Mouse (Mus musculus): ENCODE measurements around the gene Fbxl20. TPM values are rescaled to one million over a fixed set of nuclear protein-coding genes. Genes with fewer than 3 reads are reported as not detected.
"Not testable (repeated sequence)": the region's sequence is repeated elsewhere in the genome, so short reads cannot be mapped to it uniquely, and the experiment has no call there.

The Fbxl20 gene
- polyA plus RNA-seq (2015; fragmentation: Nextera tagmentation; extraction: Ambion mirVana), result 10.8 and 17.2 TPM in 2 replicates

DNA sequence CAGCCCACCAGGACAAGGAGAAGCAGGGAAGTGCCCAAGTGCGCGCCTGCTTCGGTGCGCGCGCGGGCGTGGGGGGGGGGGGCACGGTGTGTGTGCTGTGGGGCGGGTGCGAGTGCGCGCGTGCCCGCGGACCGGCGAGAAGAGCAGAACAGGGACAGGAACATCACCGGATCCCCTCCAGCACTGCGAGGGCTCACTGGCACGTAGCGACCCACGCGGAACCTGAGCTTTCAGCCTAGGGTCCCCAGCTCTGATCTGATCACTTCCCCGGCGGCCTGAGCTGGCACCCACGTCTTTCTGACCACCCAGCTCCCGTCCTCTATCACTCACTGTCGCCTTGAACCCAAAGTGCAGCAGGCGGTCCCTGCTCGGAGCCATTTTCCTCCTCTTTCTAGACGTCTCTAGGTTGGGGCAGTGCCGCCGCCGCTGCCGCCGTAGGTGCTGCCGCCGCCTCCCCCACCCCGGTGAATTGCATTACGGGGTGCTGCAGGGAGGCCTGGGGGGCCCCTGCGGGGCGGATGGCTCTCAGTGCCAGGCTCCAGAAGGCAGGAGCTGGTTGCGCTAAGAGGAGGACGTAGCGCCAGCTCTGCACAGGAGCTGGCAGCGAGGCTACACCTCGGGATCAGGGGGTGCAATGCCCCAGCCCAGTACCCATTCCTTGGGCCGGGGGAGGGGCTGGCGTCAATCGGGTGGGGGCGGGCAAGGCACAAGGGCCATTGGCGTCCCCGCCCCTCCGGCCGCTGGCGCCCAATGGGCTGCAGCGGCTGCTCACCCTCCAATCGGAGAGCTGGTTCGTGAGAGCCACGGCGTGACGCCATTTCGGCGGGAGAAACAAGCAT is at the start of gene Fbxl20:
TSS of gene Fbxl20 (minus strand) at position 618 of the 839 bp plus-strand sequence.
- ATAC-seq (ENCODE audit: extremely low read depth, insufficient number of reproducible peaks, low FRiP score, low TSS enrichment), result peak; percentile 76
- H3K36me3 ChIP-seq, result peaks cover 13% of the 10 kb centered on the region
- H3K9ac ChIP-seq, result peak within 1 kb of the TSS; percentile 94
- peaks cover 26% of the 10 kb centered on the region for H3K4me1 ChIP-seq
- H3K4me3 ChIP-seq, result peak within 1 kb of the TSS; percentile 86
- under 1% methylated on average over 60 of the region's 65 CpGs for WGBS
- peak within 1 kb of the TSS; percentile 96 for H3K4me2 ChIP-seq
- peak within 1 kb of the TSS; percentile 95 for H3K27ac ChIP-seq (replicated peaks)
- no peaks in the 10 kb centered on the region for H3K27me3 ChIP-seq (replicated peaks)
- H3K9me3 ChIP-seq, result no peaks in the 10 kb centered on the region

DNA sequence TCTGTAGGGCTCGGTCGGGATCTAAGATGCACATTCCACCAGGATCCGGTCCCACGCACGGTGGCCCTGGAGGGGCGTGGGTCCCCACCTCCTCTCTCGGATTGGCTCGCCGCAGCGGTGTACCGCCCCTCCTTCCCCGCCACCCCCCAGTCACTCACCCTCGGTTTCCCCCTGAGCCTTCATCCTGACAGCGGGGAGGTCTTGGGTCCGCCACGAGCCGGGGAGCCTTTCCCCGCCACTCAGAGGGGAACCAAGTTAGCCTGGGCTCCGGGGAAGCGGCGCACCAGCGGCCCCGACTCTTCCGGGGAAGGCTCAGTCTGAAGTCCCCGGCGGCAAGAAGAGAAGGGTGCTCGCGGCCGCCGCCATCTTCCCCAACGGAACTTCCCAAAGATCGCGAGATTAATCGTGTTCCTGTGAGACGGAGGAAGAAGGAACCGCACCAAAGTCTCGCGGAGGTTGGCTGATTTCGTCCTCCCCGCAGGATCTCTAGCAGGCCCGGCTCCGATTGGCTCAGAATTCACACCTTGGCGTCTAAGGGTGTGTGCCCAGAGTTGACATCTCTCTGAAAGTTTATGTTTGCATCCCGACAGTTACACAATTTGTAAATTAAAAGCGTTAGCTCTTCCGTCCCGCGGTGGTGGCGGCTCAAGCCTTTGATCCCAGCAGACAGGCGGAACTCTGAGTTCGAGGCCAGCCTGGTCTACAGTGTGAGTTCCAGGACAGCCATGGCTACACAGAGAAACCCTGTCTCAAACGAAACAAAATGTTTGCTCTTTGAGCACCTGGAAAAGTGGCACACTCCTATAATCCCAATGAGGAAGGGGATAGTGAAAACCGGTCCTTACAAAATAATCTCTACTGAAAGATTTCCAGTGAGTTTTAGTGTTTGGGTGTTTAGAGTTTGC is 43.0 kb upstream of the Fbxl20 start, which contains the start of gene Med1:
TSS of gene Med1 (minus strand) at position 393 of the 905 bp plus-strand sequence.
- under 1% methylated on average over 53 of the region's 53 CpGs for WGBS
- Histone ChIP-seq H3K9me3 (no peaks in the 10 kb centered on the region), H3K4me2 (peak within 1 kb of the TSS; percentile 91), H3K9ac (peak within 1 kb of the TSS; percentile 95), H3K4me1 (peaks cover 21% of the 10 kb centered on the region), H3K4me3 (peak within 1 kb of the TSS; percentile 92), H3K27ac (replicated peaks) (peak within 1 kb of the TSS; percentile 95), H3K36me3 (peaks cover 20% of the 10 kb centered on the region), H3K27me3 (replicated peaks) (0 out of 2 replicates have a peak, but pooled peaks cover 3% of the 10 kb centered on the region)
- ATAC-seq (ENCODE audit: extremely low read depth, insufficient number of reproducible peaks, low FRiP score, low TSS enrichment), result peak; percentile 85

DNA sequence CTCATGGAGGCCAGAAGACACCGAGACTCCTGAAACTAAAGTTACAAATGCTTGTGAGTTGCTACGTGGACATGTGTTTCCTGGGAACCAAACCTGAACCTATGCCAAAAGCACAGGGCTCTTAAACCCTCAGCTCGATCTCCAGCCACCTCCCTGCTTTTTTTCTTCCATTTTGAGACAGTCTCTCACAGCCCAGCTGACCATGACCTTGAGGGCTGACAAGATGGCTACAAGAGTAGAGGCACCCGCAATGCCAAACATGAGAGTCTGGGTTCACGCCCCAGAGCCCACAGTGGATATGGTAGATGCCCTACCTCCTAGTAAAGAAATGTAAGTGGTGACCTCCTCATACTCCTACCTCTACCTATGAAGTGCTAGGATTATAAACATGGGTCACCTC is 40.6 kb upstream of the Fbxl20 start:
- Histone ChIP-seq H3K4me1 (peaks cover 21% of the 10 kb centered on the region), H3K36me3 (peaks cover 41% of the 10 kb centered on the region), H3K27ac (replicated peaks) (no peak overlapping the region), H3K4me3 (no peak overlapping the region), H3K9me3 (no peaks in the 10 kb centered on the region), H3K9ac (no peak overlapping the region), H3K4me2 (no peak overlapping the region), H3K27me3 (replicated peaks) (no peaks in the 10 kb centered on the region)
- no peak for ATAC-seq (ENCODE audit: extremely low read depth, insufficient number of reproducible peaks, low FRiP score, low TSS enrichment)
- 77% methylated on average over 5 of the region's 5 CpGs for WGBS

GRCm38 (mm10) chr11:98187640-98188395 is 37.6 kb upstream of the Fbxl20 start:
- H3K9me3 ChIP-seq, result no peaks in the 10 kb centered on the region
- WGBS, result 88% methylated on average over 9 of the region's 9 CpGs
- H3K36me3 ChIP-seq, result peaks cover 71% of the 10 kb centered on the region
- H3K9ac ChIP-seq, result no peak overlapping the region
- H3K4me1 ChIP-seq, result peaks cover 16% of the 10 kb centered on the region
- H3K27me3 ChIP-seq (replicated peaks), result no peaks in the 10 kb centered on the region
- no peak for ATAC-seq (ENCODE audit: extremely low read depth, insufficient number of reproducible peaks, low FRiP score, low TSS enrichment)
- H3K4me3 ChIP-seq, result no peak overlapping the region
- H3K27ac ChIP-seq (replicated peaks), result no peak overlapping the region
- H3K4me2 ChIP-seq, result no peak overlapping the region

GRCm38 (mm10) chr11:98182149-98182548 is 31.9 kb upstream of the Fbxl20 start:
- not testable (repeated sequence) for H3K9ac ChIP-seq; ATAC-seq (ENCODE audit: extremely low read depth, insufficient number of reproducible peaks, low FRiP score, low TSS enrichment); H3K4me3 ChIP-seq; H3K27ac ChIP-seq (replicated peaks); H3K27me3 ChIP-seq (replicated peaks); H3K4me2 ChIP-seq; H3K9me3 ChIP-seq; H3K4me1 ChIP-seq
- peaks cover 93% of the 10 kb centered on the region for H3K36me3 ChIP-seq
- 92% methylated on average over 3 of the region's 3 CpGs for WGBS

DNA sequence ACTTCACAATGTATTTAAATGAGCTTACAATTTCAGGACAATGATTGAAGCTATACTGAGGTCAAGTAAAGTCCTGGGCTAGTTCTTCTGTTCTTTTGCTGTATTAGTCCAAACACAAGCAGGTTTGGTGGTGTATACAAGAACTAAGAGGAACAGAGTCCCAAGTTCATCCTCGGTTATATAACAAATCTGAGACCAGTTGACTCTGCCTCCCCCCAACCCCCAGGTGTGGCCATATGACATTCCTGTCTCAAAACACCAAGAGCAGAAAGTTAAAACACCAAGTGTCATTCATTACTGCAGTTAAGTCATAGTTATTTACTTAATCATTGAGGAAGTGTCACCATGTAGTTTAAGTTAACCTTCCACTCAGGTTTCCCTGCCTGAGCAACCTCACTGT is 18.2 kb upstream of the Fbxl20 start:
- WGBS, result 79% methylated on average over 1 of the region's 1 CpGs
- no peak overlapping the region for H3K9ac ChIP-seq
- peaks cover 94% of the 10 kb centered on the region for H3K36me3 ChIP-seq

GRCm38 (mm10) chr11:98155094-98155493 is 4.9 kb upstream of the Fbxl20 start:
- Histone ChIP-seq H3K4me1 (peaks cover 3% of the 10 kb centered on the region; the same call in 1 of the 2 replicates), H3K27ac (replicated peaks) (no peak overlapping the region), H3K4me3 (no peak overlapping the region), H3K9ac (no peak overlapping the region), H3K9me3 (no peaks in the 10 kb centered on the region), H3K27me3 (replicated peaks) (no peaks in the 10 kb centered on the region), H3K36me3 (peaks cover 62% of the 10 kb centered on the region), H3K4me2 (no peak overlapping the region)
- 60% methylated on average over 6 of the region's 6 CpGs for WGBS
- no peak for ATAC-seq (ENCODE audit: extremely low read depth, insufficient number of reproducible peaks, low FRiP score, low TSS enrichment)

More for the DNA sequence above, 18.2 kb upstream of the Fbxl20 start:
- Histone ChIP-seq H3K4me3 (no peak overlapping the region), H3K4me1 (no peaks in the 10 kb centered on the region), H3K4me2 (no peak overlapping the region), H3K27me3 (replicated peaks) (no peaks in the 10 kb centered on the region), H3K27ac (replicated peaks) (no peak overlapping the region), H3K9me3 (no peaks in the 10 kb centered on the region)
- ATAC-seq (ENCODE audit: extremely low read depth, insufficient number of reproducible peaks, low FRiP score, low TSS enrichment), result no peak

GRCm38 (mm10) chr11:98150625-98151156 is 488 bp upstream of the Fbxl20 start:
- Histone ChIP-seq H3K4me3 (peak overlapping the region; percentile 86), H3K27ac (replicated peaks) (no peak overlapping the region), H3K9ac (no peak overlapping the region), H3K9me3 (no peaks in the 10 kb centered on the region), H3K36me3 (peaks cover 19% of the 10 kb centered on the region), H3K27me3 (replicated peaks) (no peaks in the 10 kb centered on the region), H3K4me1 (peaks cover 26% of the 10 kb centered on the region), H3K4me2 (peak overlapping the region; percentile 96)
- 8% methylated on average over 10 of the region's 10 CpGs for WGBS
- no peak for ATAC-seq (ENCODE audit: extremely low read depth, insufficient number of reproducible peaks, low FRiP score, low TSS enrichment)

DNA sequence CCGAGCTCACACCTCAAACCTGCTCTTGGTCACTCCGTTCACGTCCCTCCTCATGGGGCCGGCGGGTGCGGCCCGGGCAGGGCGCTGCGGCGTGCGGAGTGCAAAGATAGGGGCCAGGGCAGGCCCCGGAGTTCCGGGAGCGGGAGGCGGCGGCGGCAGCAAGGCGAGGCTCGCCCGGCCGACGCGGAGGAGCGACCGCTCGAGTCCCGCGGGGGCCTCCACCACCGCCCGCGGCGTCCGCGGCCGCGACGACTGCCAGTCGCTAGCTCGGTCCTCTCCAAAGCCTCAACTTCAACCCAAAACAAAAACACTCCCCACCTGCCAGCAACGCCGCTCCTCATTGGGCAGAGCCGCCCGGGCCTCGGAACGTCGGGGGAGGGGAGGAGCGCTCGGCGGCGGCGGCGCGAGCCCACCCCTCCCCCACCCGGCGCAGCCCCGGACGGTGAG is 876 bp downstream of the Fbxl20 start:
- H3K36me3 ChIP-seq, result peaks cover 7% of the 10 kb centered on the region; the same call in 1 of the 2 replicates
- H3K4me2 ChIP-seq, result peak overlapping the region; percentile 96
- peak overlapping the region; percentile 94 for H3K9ac ChIP-seq
- WGBS, result 1% methylated on average over 37 of the region's 57 CpGs
- ATAC-seq (ENCODE audit: extremely low read depth, insufficient number of reproducible peaks, low FRiP score, low TSS enrichment), result peak; percentile 80
- peaks cover 26% of the 10 kb centered on the region for H3K4me1 ChIP-seq
- H3K27ac ChIP-seq (replicated peaks), result peak overlapping the region; percentile 95
- no peaks in the 10 kb centered on the region for H3K27me3 ChIP-seq (replicated peaks)
- peak overlapping the region; percentile 86 for H3K4me3 ChIP-seq
- H3K9me3 ChIP-seq, result no peaks in the 10 kb centered on the region

DNA sequence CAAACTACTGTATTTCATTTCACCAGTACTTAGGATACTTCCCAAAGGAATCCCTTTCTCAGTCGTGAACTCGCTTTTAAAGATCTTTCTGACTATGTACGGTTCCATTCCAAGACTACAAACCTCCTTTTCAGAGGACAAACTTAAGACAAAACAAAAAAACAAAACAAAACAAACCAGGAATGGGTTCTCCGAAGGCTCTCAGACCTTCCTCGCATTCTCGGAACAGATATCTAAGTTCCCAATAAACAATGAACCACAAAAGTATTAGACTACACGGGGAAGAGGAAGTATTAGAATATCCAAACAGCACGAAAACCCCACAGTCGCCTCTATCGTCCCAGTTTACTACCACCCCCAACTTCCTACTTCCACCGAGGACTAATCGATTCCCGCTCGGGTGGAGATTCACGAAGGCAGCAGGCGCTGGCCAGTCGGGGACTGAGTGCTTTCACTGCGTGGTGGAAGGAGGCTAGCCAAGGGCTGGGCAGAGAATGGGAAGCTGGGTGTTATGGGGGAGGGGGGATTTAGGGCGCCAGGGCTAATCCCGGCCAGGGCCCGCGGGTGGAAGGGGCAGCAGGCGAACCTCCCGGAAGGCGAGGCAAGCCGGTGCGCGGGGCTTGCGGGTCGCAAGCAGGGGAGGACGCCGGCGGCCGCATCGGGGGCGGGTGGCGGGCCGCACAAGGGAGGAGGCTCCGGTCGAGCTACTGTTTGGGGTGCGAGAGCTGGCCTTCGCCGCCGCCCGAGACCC is 1.5 kb downstream of the Fbxl20 start:
- H3K27ac ChIP-seq (replicated peaks), result peak overlapping the region; percentile 95
- peak; percentile 38; the same call in 1 of the 2 replicates for ATAC-seq (ENCODE audit: extremely low read depth, insufficient number of reproducible peaks, low FRiP score, low TSS enrichment)

More for the DNA sequence above, 1.5 kb downstream of the Fbxl20 start:
- 3% methylated on average over 37 of the region's 45 CpGs for WGBS
- Histone ChIP-seq H3K4me2 (peak overlapping the region; percentile 96), H3K4me1 (peaks cover 26% of the 10 kb centered on the region), H3K36me3 (peaks cover 2% of the 10 kb centered on the region), H3K27me3 (replicated peaks) (no peaks in the 10 kb centered on the region), H3K9me3 (no peaks in the 10 kb centered on the region), H3K9ac (peak overlapping the region; percentile 94), H3K4me3 (peak overlapping the region; percentile 86)

Measured in heart, embryonic 13.5 days (tissue).